Mouse (Mus musculus): Measurements from ENCODE around the gene Txndc11.

GRCm38 (mm10) chr16:11055916-11056315 lies 78.5 kb downstream of the Txndc11 start:
- no peak for TF ChIP-seq CTCF (conservative IDR thresholded peaks at IDR 0.05; ENCODE audit: low read length)
- no peak for TF ChIP-seq POU5F1 (IDR thresholded peaks at IDR 0.05; ENCODE audit: borderline replicate concordance, low read length)
- TF ChIP-seq NANOG (IDR thresholded peaks at IDR 0.05; ENCODE audit: borderline replicate concordance, low read length) = no peak
